Mouse (Mus musculus): Measurements from ENCODE around the gene Pcdh7. TPM values are rescaled to one million over a fixed set of nuclear protein-coding genes. Genes with fewer than 3 reads are reported as not detected.
A peak's percentile ranks its signal among the peaks of the same experiment; 100 is the strongest.

The Pcdh7 gene
- polyA plus RNA-seq, 1 experiment from 2014 or later, result 4.1 TPM

- Histone ChIP-seq H3K9ac (peak overlapping the region; percentile 67), H3K27ac (ENCODE audit: low read depth) (peak overlapping the region; percentile 91), H3K27me3 (ENCODE audit: insufficient read depth, low read length) (peaks cover 21% of the 10 kb centered on the region), H3K9me3 (ENCODE audit: low read depth, low read length) (no peaks in the 10 kb centered on the region), H3K36me3 (ENCODE audit: insufficient read depth) (no peaks in the 10 kb centered on the region), H3K4me1 (ENCODE audit: insufficient read depth) (no peaks in the 10 kb centered on the region), H3K4me3 (ENCODE audit: low read depth, low read length) (peak overlapping the region; percentile 60), H3K4me2 (peak overlapping the region; percentile 94)
- ATAC-seq (ENCODE audit: insufficient read depth), result peak; percentile 26; the same call in 1 of the 2 replicates
- peak; percentile 27; the same call in 1 of the 2 replicates for TF ChIP-seq CTCF (IDR thresholded peaks at IDR 0.05; ENCODE audit: low read depth)
- under 1% methylated on average over 29 of the region's 29 CpGs for WGBS
- peak; percentile 76 for DNase-seq
Measured at GRCm38 (mm10) chr5:57716421-57717237, 1.1 kb upstream of the Pcdh7 start.

- Histone ChIP-seq H3K36me3 (ENCODE audit: insufficient read depth) (no peaks in the 10 kb centered on the region), H3K4me2 (peak overlapping the region; percentile 94), H3K9me3 (ENCODE audit: low read depth, low read length) (no peaks in the 10 kb centered on the region), H3K4me3 (ENCODE audit: low read depth, low read length) (peak overlapping the region; percentile 60), H3K4me1 (ENCODE audit: insufficient read depth) (no peaks in the 10 kb centered on the region), H3K9ac (peak overlapping the region; percentile 67), H3K27me3 (ENCODE audit: insufficient read depth, low read length) (peaks cover 21% of the 10 kb centered on the region), H3K27ac (ENCODE audit: low read depth) (peak overlapping the region; percentile 91)
- DNase-seq (peak; percentile 80), ATAC-seq (ENCODE audit: insufficient read depth) (peak; percentile 26)
- WGBS, result under 1% methylated on average over 53 of the region's 53 CpGs
- TF ChIP-seq CTCF (IDR thresholded peaks at IDR 0.05; ENCODE audit: low read depth), result no peak
Measured at GRCm38 (mm10) chr5:57717238-57717905, 395 bp upstream of the Pcdh7 start.

GRCm38 (mm10) chr5:57718876-57719593, 1.3 kb downstream of the Pcdh7 start:
- H3K9me3 ChIP-seq (ENCODE audit: low read depth, low read length), result no peaks in the 10 kb centered on the region
- no peak for TF ChIP-seq CTCF (IDR thresholded peaks at IDR 0.05; ENCODE audit: low read depth)
- H3K27me3 ChIP-seq (ENCODE audit: insufficient read depth, low read length), result peaks cover 21% of the 10 kb centered on the region
- peak overlapping the region; percentile 54; the same call in 1 of the 2 replicates for H3K27ac ChIP-seq (ENCODE audit: low read depth)
- ATAC-seq (ENCODE audit: insufficient read depth) (no peak), DNase-seq (peak; percentile 40)
- H3K4me2 ChIP-seq, result peak overlapping the region; percentile 94
- WGBS, result under 1% methylated on average over 53 of the region's 54 CpGs
- peak overlapping the region; percentile 67 for H3K9ac ChIP-seq
- peak overlapping the region; percentile 60 for H3K4me3 ChIP-seq (ENCODE audit: low read depth, low read length)
- no peaks in the 10 kb centered on the region for H3K36me3 ChIP-seq (ENCODE audit: insufficient read depth)
- no peaks in the 10 kb centered on the region for H3K4me1 ChIP-seq (ENCODE audit: insufficient read depth)

GRCm38 (mm10) chr5:57719594-57720185, 1.9 kb downstream of the Pcdh7 start:
- peak; percentile 30; the same call in 1 of the 2 replicates for TF ChIP-seq CTCF (IDR thresholded peaks at IDR 0.05; ENCODE audit: low read depth)
- Histone ChIP-seq H3K9me3 (ENCODE audit: low read depth, low read length) (no peaks in the 10 kb centered on the region), H3K9ac (peak overlapping the region; percentile 67; the same call in 1 of the 2 replicates), H3K4me1 (ENCODE audit: insufficient read depth) (no peaks in the 10 kb centered on the region), H3K27me3 (ENCODE audit: insufficient read depth, low read length) (peaks cover 21% of the 10 kb centered on the region), H3K4me2 (peak overlapping the region; percentile 94), H3K4me3 (ENCODE audit: low read depth, low read length) (peak overlapping the region; percentile 60), H3K36me3 (ENCODE audit: insufficient read depth) (no peaks in the 10 kb centered on the region), H3K27ac (ENCODE audit: low read depth) (no peak overlapping the region)
- no peak for ATAC-seq (ENCODE audit: insufficient read depth)
- DNase-seq, result peak; percentile 72
- WGBS, result under 1% methylated on average over 59 of the region's 59 CpGs

- Histone ChIP-seq H3K4me3 (ENCODE audit: low read depth, low read length) (peak overlapping the region; percentile 60), H3K27me3 (ENCODE audit: insufficient read depth, low read length) (peaks cover 21% of the 10 kb centered on the region), H3K36me3 (ENCODE audit: insufficient read depth) (no peaks in the 10 kb centered on the region), H3K9me3 (ENCODE audit: low read depth, low read length) (no peaks in the 10 kb centered on the region), H3K4me1 (ENCODE audit: insufficient read depth) (no peaks in the 10 kb centered on the region), H3K9ac (peak overlapping the region; percentile 67; the same call in 1 of the 2 replicates), H3K4me2 (peak overlapping the region; percentile 94), H3K27ac (ENCODE audit: low read depth) (no peak overlapping the region)
- TF ChIP-seq CTCF (IDR thresholded peaks at IDR 0.05; ENCODE audit: low read depth), result no peak
- DNase-seq, result peak; percentile 12
- WGBS, result 5% methylated on average over 34 of the region's 34 CpGs
- ATAC-seq (ENCODE audit: insufficient read depth), result no peak
Measured at GRCm38 (mm10) chr5:57720206-57720880, 2.6 kb downstream of the Pcdh7 start.

- no peaks in the 10 kb centered on the region for H3K36me3 ChIP-seq (ENCODE audit: insufficient read depth)
- H3K9me3 ChIP-seq (ENCODE audit: low read depth, low read length), result no peaks in the 10 kb centered on the region
- peaks cover 21% of the 10 kb centered on the region for H3K27me3 ChIP-seq (ENCODE audit: insufficient read depth, low read length)
- H3K4me3 ChIP-seq (ENCODE audit: low read depth, low read length), result peak overlapping the region; percentile 60
- DNase-seq (peak; percentile 4), ATAC-seq (ENCODE audit: insufficient read depth) (no peak)
- WGBS, result 32% methylated on average over 8 of the region's 8 CpGs
- H3K27ac ChIP-seq (ENCODE audit: low read depth), result no peak overlapping the region
- no peak overlapping the region for H3K9ac ChIP-seq
- H3K4me2 ChIP-seq, result peak overlapping the region; percentile 94
- no peak for TF ChIP-seq CTCF (IDR thresholded peaks at IDR 0.05; ENCODE audit: low read depth)
- H3K4me1 ChIP-seq (ENCODE audit: insufficient read depth), result no peaks in the 10 kb centered on the region
Measured at GRCm38 (mm10) chr5:57721148-57721712, 3.5 kb downstream of the Pcdh7 start.

Data from lung, embryonic 14.5 days (tissue).